Mouse (Mus musculus) kidney, embryonic 15.5 days (tissue): ENCODE results near the gene Rmdn2. TPM values are rescaled to one million over a fixed set of nuclear protein-coding genes. Genes with fewer than 3 reads are reported as not detected.

ENCODE experiments used
- ATAC-seq: fragments of 200-750 bp; cut with Nextera tagmentation; replicated peaks from 2 replicates; pipeline ENCODE4 v1.8.0; 2017; ENCODE audit warnings: moderate TSS enrichment; ENCODE audit not compliant: low FRiP score
- H3K27ac ChIP-seq: fragments of 300-500 bp; sonication (generic); 2 replicates; pipeline ENCODE4 v1.5.1; 2015; ENCODE audit warnings: mild to moderate bottlenecking, inconsistent platforms
- H3K27me3 ChIP-seq: fragments of 300-500 bp; sonication (generic); 2 replicates; pipeline ENCODE4 v1.6.1; 2015; ENCODE audit warnings: inconsistent platforms
- H3K36me3 ChIP-seq: fragments of 300-500 bp; sonication (generic); 2 replicates; pipeline ENCODE4 v1.6.1; 2015; ENCODE audit warnings: inconsistent platforms
- H3K4me1 ChIP-seq: fragments of 300-500 bp; sonication (generic); 2 replicates; pipeline ENCODE4 v1.6.1; 2015; ENCODE audit warnings: inconsistent platforms
- H3K4me2 ChIP-seq: fragments of 300-500 bp; sonication (generic); 2 replicates; pipeline ENCODE4 v1.6.1; 2015; ENCODE audit warnings: moderate library complexity, mild to moderate bottlenecking, inconsistent platforms
- H3K4me3 ChIP-seq: fragments of 300-500 bp; sonication (generic); replicated peaks from 2 replicates; pipeline ENCODE4 v1.5.1; 2015; ENCODE audit warnings: mild to moderate bottlenecking, inconsistent platforms
- H3K9ac ChIP-seq: fragments of 300-500 bp; sonication (generic); 2 replicates; pipeline ENCODE4 v1.6.1; 2015; ENCODE audit warnings: mild to moderate bottlenecking, inconsistent platforms
- H3K9me3 ChIP-seq: fragments of 300-500 bp; sonication (generic); replicated peaks from 2 replicates; pipeline ENCODE4 v1.6.1; 2016; ENCODE audit warnings: inconsistent platforms
- WGBS: fragments of 180-500 bp; shearing (Covaris S2); methylation state at CpG from one replicate; pipeline ENCODE4 v1.1.7; 2015; ENCODE audit warnings: mixed read lengths; 5-methylcytosine and 5-hydroxymethylcytosine counted together
- polyA plus RNA-seq: library from polyadenylated mRNA; unstranded; fragments of >200 nt; fragmentation: Nextera tagmentation; extraction: Ambion mirVana; gene quantifications from 2 replicates; pipeline ENCODE4 v1.2.1, GENCODE M21; 2015

Gene Rmdn2
- polyA plus RNA-seq, 1 experiment from 2014 or later, result 15.5 TPM

GRCm38 (mm10) chr17:79618984-79619383 lies 7.3 kb downstream of the Rmdn2 start:
- no peaks in the 10 kb centered on the region for H3K9me3 ChIP-seq
- no peaks in the 10 kb centered on the region for H3K27me3 ChIP-seq
- 90% methylated on average over 5 of the region's 5 CpGs for WGBS
- H3K27ac ChIP-seq, result no peak overlapping the region
- H3K9ac ChIP-seq, result no peak overlapping the region
- H3K4me3 ChIP-seq, result no peak overlapping the region
- H3K36me3 ChIP-seq, result no peaks in the 10 kb centered on the region; the same call in 1 of the 2 replicates
- peaks cover 6% of the 10 kb centered on the region; the same call in 1 of the 2 replicates for H3K4me1 ChIP-seq
- ATAC-seq, result no peak
- no peak overlapping the region for H3K4me2 ChIP-seq

GRCm38 (mm10) chr17:79622050-79622449 lies 10.4 kb downstream of the Rmdn2 start:
- Histone ChIP-seq H3K27me3 (no peaks in the 10 kb centered on the region), H3K4me2 (no peak overlapping the region), H3K4me1 (peaks cover 13% of the 10 kb centered on the region; the same call in 1 of the 2 replicates), H3K9me3 (no peaks in the 10 kb centered on the region), H3K36me3 (no peaks in the 10 kb centered on the region; the same call in 1 of the 2 replicates), H3K4me3 (no peak overlapping the region), H3K27ac (no peak overlapping the region), H3K9ac (no peak overlapping the region)
- ATAC-seq, result no peak
- WGBS, result 95% methylated on average over 6 of the region's 6 CpGs

GRCm38 (mm10) chr17:79622574-79622973 lies 10.9 kb downstream of the Rmdn2 start:
- Histone ChIP-seq H3K4me3 (no peak overlapping the region), H3K9me3 (no peaks in the 10 kb centered on the region), H3K27ac (no peak overlapping the region), H3K9ac (no peak overlapping the region), H3K36me3 (no peaks in the 10 kb centered on the region; the same call in 1 of the 2 replicates), H3K4me1 (peaks cover 13% of the 10 kb centered on the region; the same call in 1 of the 2 replicates), H3K4me2 (no peak overlapping the region), H3K27me3 (no peaks in the 10 kb centered on the region)
- 87% methylated on average over 7 of the region's 7 CpGs for WGBS
- no peak for ATAC-seq

DNA sequence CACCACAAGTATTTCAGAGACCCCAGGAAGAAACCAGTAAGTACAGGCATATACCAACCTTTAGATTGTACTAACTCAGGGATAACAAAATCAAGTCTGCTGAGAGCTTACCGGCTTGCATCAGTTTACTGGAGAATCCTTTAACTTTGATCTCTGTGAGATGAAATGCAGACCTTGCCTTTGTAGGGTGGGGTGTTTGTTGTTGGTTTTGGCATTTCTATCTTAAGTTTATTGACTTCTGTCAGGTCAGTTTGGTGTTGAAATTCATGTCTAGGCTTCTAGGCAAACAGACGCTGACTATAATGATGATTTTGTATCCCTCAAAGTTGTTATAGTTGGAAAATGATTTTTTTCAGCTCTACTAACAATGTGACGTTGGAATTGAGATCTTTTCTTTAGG lies 12.2 kb downstream of the Rmdn2 start:
- 81% methylated on average over 3 of the region's 3 CpGs for WGBS
- ATAC-seq, result no peak
- H3K4me1 ChIP-seq, result peaks cover 13% of the 10 kb centered on the region; the same call in 1 of the 2 replicates

DNA sequence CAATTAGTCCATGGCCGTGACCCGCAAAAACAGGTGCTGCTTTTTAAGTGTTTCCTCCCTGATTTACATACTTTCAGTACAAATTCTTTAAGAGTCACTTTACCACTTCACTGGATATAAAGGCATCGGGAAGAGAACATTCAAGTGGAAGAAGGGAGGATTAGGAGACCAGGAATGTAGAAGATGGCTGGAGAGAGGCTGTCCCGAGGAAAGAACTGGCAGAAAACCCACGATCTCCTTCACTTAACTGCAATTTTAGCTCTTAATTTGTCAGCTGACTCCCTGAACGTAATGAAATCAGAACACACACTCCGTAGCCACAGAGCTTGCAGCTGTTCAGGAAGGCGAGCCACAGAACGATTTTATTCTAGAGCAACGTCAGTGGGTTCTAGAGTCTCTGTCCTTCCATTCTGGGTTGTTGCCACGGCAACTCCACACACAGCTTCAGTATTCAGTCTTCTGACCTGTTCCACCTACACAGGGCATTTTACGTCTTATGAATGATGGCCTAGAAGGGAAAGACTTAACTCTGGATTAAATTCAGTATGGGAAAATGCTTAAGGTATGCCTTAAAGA lies 14.7 kb downstream of the Rmdn2 start:
- Histone ChIP-seq H3K4me3 (no peak overlapping the region), H3K36me3 (no peaks in the 10 kb centered on the region; the same call in 1 of the 2 replicates), H3K27me3 (no peaks in the 10 kb centered on the region), H3K4me2 (no peak overlapping the region), H3K9me3 (no peaks in the 10 kb centered on the region), H3K27ac (no peak overlapping the region), H3K9ac (no peak overlapping the region), H3K4me1 (peaks cover 13% of the 10 kb centered on the region; the same call in 1 of the 2 replicates)
- 0 out of 2 replicates have a peak, but pooled peaks have one; percentile 18 for ATAC-seq
- 55% methylated on average over 12 of the region's 12 CpGs for WGBS

More for the DNA sequence above, 12.2 kb downstream of the Rmdn2 start:
- H3K9me3 ChIP-seq, result no peaks in the 10 kb centered on the region
- H3K4me2 ChIP-seq, result no peak overlapping the region
- H3K9ac ChIP-seq, result no peak overlapping the region
- no peak overlapping the region for H3K27ac ChIP-seq
- H3K27me3 ChIP-seq, result no peaks in the 10 kb centered on the region
- no peaks in the 10 kb centered on the region; the same call in 1 of the 2 replicates for H3K36me3 ChIP-seq
- no peak overlapping the region for H3K4me3 ChIP-seq

DNA sequence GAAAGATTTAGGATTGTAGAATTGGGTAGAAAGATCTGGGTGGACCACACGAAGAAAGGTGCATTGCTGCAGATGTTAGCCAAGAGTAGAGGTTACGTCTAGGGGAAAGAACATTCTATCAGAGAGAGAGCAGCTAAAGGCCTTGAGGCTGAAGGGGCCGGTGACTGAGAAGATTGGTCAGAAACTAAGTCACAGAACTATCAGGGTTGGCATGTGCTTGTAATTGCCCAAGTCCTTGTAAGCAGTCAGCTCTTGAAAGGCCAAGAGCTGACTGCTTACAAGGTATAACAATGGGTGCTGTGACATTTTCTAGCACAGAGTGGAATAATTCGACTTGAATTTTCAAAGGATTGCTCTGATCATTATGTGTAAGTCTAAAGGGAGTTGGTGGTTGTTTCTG lies 38.2 kb downstream of the Rmdn2 start:
- Histone ChIP-seq H3K9ac (no peak overlapping the region), H3K4me1 (no peaks in the 10 kb centered on the region), H3K27me3 (no peaks in the 10 kb centered on the region), H3K4me3 (no peak overlapping the region), H3K36me3 (no peaks in the 10 kb centered on the region), H3K9me3 (no peaks in the 10 kb centered on the region), H3K4me2 (no peak overlapping the region), H3K27ac (no peak overlapping the region)
- 86% methylated on average over 4 of the region's 4 CpGs for WGBS
- no peak for ATAC-seq

GRCm38 (mm10) chr17:79650297-79650696 lies 38.6 kb downstream of the Rmdn2 start:
- Histone ChIP-seq H3K27ac (no peak overlapping the region), H3K9ac (no peak overlapping the region), H3K36me3 (no peaks in the 10 kb centered on the region), H3K4me3 (no peak overlapping the region), H3K9me3 (no peaks in the 10 kb centered on the region), H3K4me2 (no peak overlapping the region), H3K4me1 (no peaks in the 10 kb centered on the region), H3K27me3 (no peaks in the 10 kb centered on the region)
- ATAC-seq, result no peak
- WGBS, result 89% methylated on average over 5 of the region's 5 CpGs

GRCm38 (mm10) chr17:79653171-79653570 lies 41.5 kb downstream of the Rmdn2 start:
- 93% methylated on average over 1 of the region's 1 CpGs for WGBS
- peaks cover 8% of the 10 kb centered on the region for H3K4me1 ChIP-seq
- no peak overlapping the region for H3K4me2 ChIP-seq
- no peaks in the 10 kb centered on the region for H3K27me3 ChIP-seq
- no peak overlapping the region for H3K9ac ChIP-seq
- H3K9me3 ChIP-seq, result no peaks in the 10 kb centered on the region
- no peak for ATAC-seq
- H3K27ac ChIP-seq, result no peak overlapping the region
- H3K4me3 ChIP-seq, result no peak overlapping the region
- no peaks in the 10 kb centered on the region for H3K36me3 ChIP-seq

DNA sequence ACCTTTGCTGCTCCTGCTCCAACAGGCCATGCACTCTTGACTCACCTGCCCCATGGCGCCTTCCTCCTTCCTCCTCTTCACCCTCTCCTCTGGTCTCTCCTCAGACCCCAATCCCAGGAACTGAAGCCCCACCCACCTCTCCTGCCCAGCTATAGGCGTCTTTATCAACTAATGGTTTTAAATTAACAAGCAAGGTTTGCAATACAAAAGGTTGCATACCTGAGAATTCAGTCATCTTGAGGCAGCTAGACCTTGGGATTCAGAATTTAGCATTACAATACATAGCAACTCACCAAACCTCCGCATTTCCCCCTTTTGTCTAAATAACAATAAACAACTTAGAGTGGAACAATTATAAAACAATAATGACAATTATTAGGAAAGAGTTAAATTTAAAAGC lies 42.5 kb downstream of the Rmdn2 start:
- Histone ChIP-seq H3K4me1 (peaks cover 11% of the 10 kb centered on the region), H3K27me3 (no peaks in the 10 kb centered on the region), H3K9me3 (no peaks in the 10 kb centered on the region), H3K9ac (no peak overlapping the region), H3K4me3 (no peak overlapping the region), H3K27ac (no peak overlapping the region), H3K4me2 (no peak overlapping the region), H3K36me3 (no peaks in the 10 kb centered on the region)
- WGBS, result 74% methylated on average over 3 of the region's 3 CpGs
- ATAC-seq, result no peak

GRCm38 (mm10) chr17:79657785-79658184 lies 46.1 kb downstream of the Rmdn2 start:
- H3K9ac ChIP-seq, result no peak overlapping the region
- no peaks in the 10 kb centered on the region for H3K36me3 ChIP-seq
- no peak overlapping the region for H3K4me3 ChIP-seq
- H3K27ac ChIP-seq, result no peak overlapping the region
- peak; percentile 94 for ATAC-seq
- no peak overlapping the region for H3K4me2 ChIP-seq
- WGBS, result 22% methylated on average over 9 of the region's 9 CpGs
- H3K9me3 ChIP-seq, result no peaks in the 10 kb centered on the region
- no peaks in the 10 kb centered on the region for H3K27me3 ChIP-seq
- H3K4me1 ChIP-seq, result peaks cover 11% of the 10 kb centered on the region

DNA sequence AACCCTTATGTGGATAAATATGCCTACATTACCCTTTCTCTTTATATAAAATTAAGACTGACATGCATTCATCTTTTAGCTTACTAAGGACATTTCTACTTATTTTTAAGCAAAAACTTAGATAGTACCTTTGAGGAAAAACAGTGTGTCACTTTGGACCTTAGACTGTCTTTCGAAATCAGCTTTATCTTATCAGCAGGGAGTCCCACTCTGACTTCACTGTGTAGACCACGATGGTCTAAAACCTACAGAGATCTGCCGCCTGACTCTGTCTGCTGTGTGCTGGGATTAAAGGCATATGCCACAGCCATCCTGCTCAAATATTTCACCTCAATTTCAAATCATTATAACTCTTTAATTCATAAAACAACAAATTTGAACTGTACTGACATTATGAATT lies 46.8 kb downstream of the Rmdn2 start:
- WGBS, result 65% methylated on average over 3 of the region's 3 CpGs
- Histone ChIP-seq H3K4me3 (no peak overlapping the region), H3K36me3 (no peaks in the 10 kb centered on the region), H3K27me3 (no peaks in the 10 kb centered on the region), H3K9ac (no peak overlapping the region), H3K4me1 (peaks cover 11% of the 10 kb centered on the region), H3K9me3 (no peaks in the 10 kb centered on the region), H3K4me2 (no peak overlapping the region), H3K27ac (no peak overlapping the region)
- ATAC-seq, result no peak

- Histone ChIP-seq H3K9me3 (no peaks in the 10 kb centered on the region), H3K4me1 (peaks cover 11% of the 10 kb centered on the region), H3K27me3 (no peaks in the 10 kb centered on the region), H3K27ac (no peak overlapping the region), H3K4me3 (no peak overlapping the region), H3K9ac (no peak overlapping the region), H3K4me2 (no peak overlapping the region), H3K36me3 (no peaks in the 10 kb centered on the region)
- ATAC-seq, result no peak
- 53% methylated on average over 8 of the region's 8 CpGs for WGBS
These were observed 47.2 kb downstream of the Rmdn2 start for GRCm38 (mm10) chr17:79658863-79659262.

DNA sequence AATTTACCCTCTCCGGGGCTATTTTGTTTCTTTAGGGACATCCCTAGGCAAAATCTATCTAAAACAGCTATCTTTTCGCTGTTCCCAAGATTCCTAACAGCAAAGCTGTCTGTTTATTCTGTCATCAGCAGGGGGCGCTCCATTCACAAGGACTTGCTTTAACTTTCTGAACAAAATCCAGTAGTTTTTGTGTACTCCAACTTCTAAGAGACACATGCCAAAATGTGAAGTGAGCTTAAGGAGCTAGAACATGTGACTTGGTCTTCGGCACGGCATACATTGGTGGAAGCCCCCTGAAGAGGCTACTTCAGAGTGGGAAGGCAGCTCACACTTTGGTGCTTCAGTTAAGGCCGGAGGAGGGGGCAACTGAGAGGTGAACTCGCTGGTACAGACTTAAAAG lies 49.7 kb downstream of the Rmdn2 start:
- no peak for ATAC-seq
- no peak overlapping the region for H3K27ac ChIP-seq

More for the DNA sequence above, 49.7 kb downstream of the Rmdn2 start:
- H3K9me3 ChIP-seq, result no peaks in the 10 kb centered on the region
- no peaks in the 10 kb centered on the region for H3K27me3 ChIP-seq
- peaks cover 11% of the 10 kb centered on the region for H3K4me1 ChIP-seq
- 43% methylated on average over 7 of the region's 7 CpGs for WGBS
- H3K36me3 ChIP-seq, result no peaks in the 10 kb centered on the region
- H3K9ac ChIP-seq, result no peak overlapping the region
- H3K4me3 ChIP-seq, result no peak overlapping the region
- H3K4me2 ChIP-seq, result no peak overlapping the region
